Mouse (Mus musculus) retina, postnatal 7 days (tissue): ENCODE data around the gene Arih2.

Experiments used
- DNase-seq: peaks from one replicate; pipeline ENCODE4 v3.0.0-alpha.2; 2012; ENCODE audit warnings: low read depth, low spot score

The Arih2 gene

DNA sequence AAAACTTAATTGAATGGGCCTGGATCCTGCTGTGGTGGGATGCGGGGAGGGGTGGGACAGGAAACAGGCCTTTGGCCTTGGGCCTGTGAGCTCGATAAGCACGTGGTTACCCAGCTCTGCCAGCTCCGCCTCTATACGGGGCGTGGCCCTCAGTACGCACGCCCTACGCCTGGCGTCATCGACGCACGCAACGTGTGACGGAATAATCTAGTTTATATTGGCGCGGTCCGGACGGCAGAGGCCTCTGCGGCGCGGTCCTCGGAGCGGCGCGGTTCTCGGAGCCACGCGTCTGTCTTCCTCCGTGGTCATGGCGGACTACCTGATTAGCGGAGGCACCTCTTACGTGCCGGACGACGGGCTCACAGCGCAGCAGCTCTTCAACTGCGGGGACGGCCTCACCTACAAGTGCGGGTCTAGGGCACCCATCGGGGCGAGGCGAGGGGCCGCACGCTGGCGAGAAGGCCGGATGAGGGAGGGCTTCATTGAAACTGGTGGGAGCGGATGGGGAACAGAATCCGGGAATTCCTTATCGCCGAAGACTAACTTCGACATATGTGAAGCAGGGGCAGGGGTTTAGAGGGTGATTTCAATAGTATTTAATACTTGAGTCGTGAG lies 88.9 kb downstream of the Arih2 start, which contains the start of gene Impdh2:
Gene Impdh2 (plus strand): TSS at position 60 of the 615 bp plus-strand sequence.
- peak; percentile 93 for DNase-seq

DNA sequence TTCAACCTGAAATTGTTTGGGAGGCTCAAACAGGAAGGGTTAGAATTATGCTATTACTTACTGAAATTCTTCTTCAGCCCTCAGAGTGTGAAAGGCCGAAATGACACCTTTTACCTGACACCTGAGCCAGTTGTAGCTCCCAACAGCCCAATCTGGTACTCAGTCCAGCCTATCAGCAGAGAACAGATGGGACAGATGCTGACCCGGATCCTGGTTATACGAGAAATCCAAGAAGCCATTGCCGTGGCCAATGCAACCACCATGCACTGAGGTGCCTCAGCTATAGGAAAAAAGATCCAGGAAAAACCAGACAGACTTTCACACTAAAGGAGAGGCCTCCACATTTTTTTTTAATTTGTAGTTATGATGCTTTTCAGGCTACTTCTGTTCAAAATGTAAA lies 90.0 kb downstream of the Arih2 start:
- no peak for DNase-seq
